Mouse (Mus musculus) hindbrain, embryonic 14.5 days (tissue): ENCODE data around the gene Arhgap24. TPM values are rescaled to one million over a fixed set of nuclear protein-coding genes. Genes with fewer than 3 reads are reported as not detected.

ENCODE experiments used
- ATAC-seq: fragments of 200-750 bp; cut with Nextera tagmentation; 2 replicates; pipeline ENCODE4 v1.8.0; 2017; ENCODE audit warnings: moderate number of reproducible peaks, mild to moderate bottlenecking, moderate TSS enrichment, moderate library complexity; ENCODE audit not compliant: low FRiP score
- DNase-seq: peaks from one replicate; pipeline ENCODE4 v3.0.0-alpha.2; 2015; ENCODE audit warnings: low spot score
- H3K27ac ChIP-seq: fragments of 300-500 bp; sonication (generic); 2 replicates; pipeline ENCODE4 v1.5.1; 2014; ENCODE audit warnings: mild to moderate bottlenecking, moderate library complexity
- H3K27me3 ChIP-seq: fragments of 300-500 bp; sonication (generic); 2 replicates; pipeline ENCODE4 v1.6.1; 2014; ENCODE audit warnings: mild to moderate bottlenecking, low read length, mixed read lengths; ENCODE audit not compliant: control insufficient read depth, insufficient read depth
- H3K36me3 ChIP-seq: fragments of 300-500 bp; sonication (generic); replicated peaks from 2 replicates; pipeline ENCODE4 v1.6.1; 2014; ENCODE audit not compliant: control insufficient read depth, insufficient read depth
- H3K4me1 ChIP-seq: fragments of 300-500 bp; sonication (generic); replicated peaks from 2 replicates; pipeline ENCODE4 v1.6.1; 2014; ENCODE audit warnings: antibody characterized with exemption, low read length, mixed read lengths; ENCODE audit not compliant: control insufficient read depth, insufficient read depth
- H3K4me2 ChIP-seq: fragments of 300-500 bp; sonication (generic); replicated peaks from 2 replicates; pipeline ENCODE4 v1.6.1; 2014; ENCODE audit warnings: mild to moderate bottlenecking, moderate library complexity
- H3K4me3 ChIP-seq: fragments of 300-500 bp; sonication (generic); replicated peaks from 2 replicates; pipeline ENCODE4 v1.5.1; 2014; ENCODE audit warnings: mild to moderate bottlenecking, low read length
- H3K9ac ChIP-seq: fragments of 300-500 bp; sonication (generic); 2 replicates; pipeline ENCODE4 v1.6.1; 2014
- H3K9me3 ChIP-seq: fragments of 300-500 bp; sonication (generic); 2 replicates; pipeline ENCODE4 v1.6.1; 2016; ENCODE audit warnings: low read length; ENCODE audit not compliant: control insufficient read depth
- WGBS: fragments of 180-500 bp; shearing (Covaris S2); extraction: QIAGEN DNeasy Blood & Tissue Kit; methylation state at CpG from one replicate; pipeline ENCODE4 v1.1.7; 2014; 5-methylcytosine and 5-hydroxymethylcytosine counted together
- polyA plus RNA-seq: library from polyadenylated mRNA; unstranded; fragments of >200 nt; fragmentation: Nextera tagmentation; extraction: Ambion mirVana; gene quantifications from 2 replicates; pipeline ENCODE4 v1.2.1, GENCODE M21; 2014

The Arhgap24 gene
- polyA plus RNA-seq, 1 experiment from 2014 or later, result 10.3 TPM

- WGBS, result 18% methylated on average over 4 of the region's 4 CpGs
- Histone ChIP-seq H3K36me3 (no peaks in the 10 kb centered on the region), H3K9me3 (no peaks in the 10 kb centered on the region), H3K27me3 (no peaks in the 10 kb centered on the region), H3K9ac (no peak overlapping the region), H3K4me2 (no peak overlapping the region), H3K27ac (no peak overlapping the region), H3K4me1 (peaks cover 8% of the 10 kb centered on the region; the same call in 1 of the 2 replicates), H3K4me3 (no peak overlapping the region)
- ATAC-seq (no peak), DNase-seq (no peak)
Observed at GRCm38 (mm10) chr5:102774500-102774899, 293.3 kb downstream of the Arhgap24 start.

- Histone ChIP-seq H3K27ac (no peak overlapping the region), H3K4me2 (no peak overlapping the region), H3K4me3 (no peak overlapping the region), H3K4me1 (peaks cover 8% of the 10 kb centered on the region; the same call in 1 of the 2 replicates), H3K36me3 (no peaks in the 10 kb centered on the region), H3K9ac (no peak overlapping the region), H3K27me3 (no peaks in the 10 kb centered on the region), H3K9me3 (no peaks in the 10 kb centered on the region)
- ATAC-seq (no peak), DNase-seq (no peak)
- WGBS, result 93% methylated on average over 9 of the region's 9 CpGs
Observed at GRCm38 (mm10) chr5:102777255-102777654, 296.1 kb downstream of the Arhgap24 start.

GRCm38 (mm10) chr5:102777852-102778251 is 296.7 kb downstream of the Arhgap24 start:
- H3K4me1 ChIP-seq, result peaks cover 8% of the 10 kb centered on the region; the same call in 1 of the 2 replicates
- H3K36me3 ChIP-seq, result no peaks in the 10 kb centered on the region
- no peaks in the 10 kb centered on the region for H3K9me3 ChIP-seq
- no peak overlapping the region for H3K27ac ChIP-seq
- no peak overlapping the region for H3K4me2 ChIP-seq
- H3K9ac ChIP-seq, result no peak overlapping the region
- DNase-seq, result no peak
- no peaks in the 10 kb centered on the region for H3K27me3 ChIP-seq
- WGBS, result 89% methylated on average over 9 of the region's 9 CpGs
- H3K4me3 ChIP-seq, result no peak overlapping the region
- no peak for ATAC-seq

GRCm38 (mm10) chr5:102778253-102778652 is 297.1 kb downstream of the Arhgap24 start:
- Histone ChIP-seq H3K4me3 (no peak overlapping the region), H3K4me2 (no peak overlapping the region), H3K9ac (no peak overlapping the region), H3K36me3 (no peaks in the 10 kb centered on the region), H3K27me3 (no peaks in the 10 kb centered on the region), H3K4me1 (peaks cover 8% of the 10 kb centered on the region; the same call in 1 of the 2 replicates), H3K27ac (no peak overlapping the region), H3K9me3 (no peaks in the 10 kb centered on the region)
- no peak for DNase-seq
- no peak for ATAC-seq
- WGBS, result 40% methylated on average over 5 of the region's 5 CpGs

- H3K36me3 ChIP-seq, result no peaks in the 10 kb centered on the region
- ATAC-seq (no peak), DNase-seq (no peak)
- no peak overlapping the region for H3K4me2 ChIP-seq
- WGBS, result 57% methylated on average over 4 of the region's 4 CpGs
- H3K27me3 ChIP-seq, result no peaks in the 10 kb centered on the region
- no peaks in the 10 kb centered on the region for H3K4me1 ChIP-seq
- no peak overlapping the region for H3K4me3 ChIP-seq
- no peak overlapping the region for H3K9ac ChIP-seq
- no peak overlapping the region for H3K27ac ChIP-seq
- no peaks in the 10 kb centered on the region for H3K9me3 ChIP-seq
Observed at GRCm38 (mm10) chr5:102783585-102783984, 302.4 kb downstream of the Arhgap24 start.

- ATAC-seq (no peak), DNase-seq (no peak)
- Histone ChIP-seq H3K4me3 (no peak overlapping the region), H3K27me3 (no peaks in the 10 kb centered on the region), H3K4me1 (no peaks in the 10 kb centered on the region), H3K36me3 (no peaks in the 10 kb centered on the region), H3K9ac (no peak overlapping the region), H3K27ac (no peak overlapping the region), H3K4me2 (no peak overlapping the region), H3K9me3 (no peaks in the 10 kb centered on the region)
- WGBS, result 77% methylated on average over 2 of the region's 2 CpGs
Observed at GRCm38 (mm10) chr5:102786123-102786522, 304.9 kb downstream of the Arhgap24 start.

- H3K27me3 ChIP-seq, result no peaks in the 10 kb centered on the region
- H3K36me3 ChIP-seq, result no peaks in the 10 kb centered on the region
- WGBS, result 75% methylated on average over 3 of the region's 3 CpGs
Observed at GRCm38 (mm10) chr5:102788437-102788836, 307.2 kb downstream of the Arhgap24 start.

GRCm38 (mm10) chr5:102791273-102791672 is 310.1 kb downstream of the Arhgap24 start:
- Histone ChIP-seq H3K4me1 (no peaks in the 10 kb centered on the region), H3K27me3 (no peaks in the 10 kb centered on the region), H3K27ac (no peak overlapping the region), H3K36me3 (no peaks in the 10 kb centered on the region), H3K9ac (no peak overlapping the region), H3K9me3 (no peaks in the 10 kb centered on the region), H3K4me3 (no peak overlapping the region), H3K4me2 (no peak overlapping the region)
- DNase-seq (no peak), ATAC-seq (no peak)
- 54% methylated on average over 4 of the region's 4 CpGs for WGBS

More at GRCm38 (mm10) chr5:102788437-102788836, 307.2 kb downstream of the Arhgap24 start:
- Histone ChIP-seq H3K4me2 (no peak overlapping the region), H3K4me1 (no peaks in the 10 kb centered on the region), H3K4me3 (no peak overlapping the region), H3K27ac (no peak overlapping the region), H3K9ac (no peak overlapping the region), H3K9me3 (no peaks in the 10 kb centered on the region)
- DNase-seq (no peak), ATAC-seq (no peak)

- H3K9me3 ChIP-seq, result no peaks in the 10 kb centered on the region
- H3K27me3 ChIP-seq, result no peaks in the 10 kb centered on the region
- H3K4me3 ChIP-seq, result no peak overlapping the region
- no peak overlapping the region for H3K4me2 ChIP-seq
- no peak for DNase-seq
- no peaks in the 10 kb centered on the region for H3K4me1 ChIP-seq
- no peak overlapping the region for H3K9ac ChIP-seq
- no peaks in the 10 kb centered on the region for H3K36me3 ChIP-seq
- 82% methylated on average over 11 of the region's 11 CpGs for WGBS
- no peak for ATAC-seq
- no peak overlapping the region for H3K27ac ChIP-seq
Observed at GRCm38 (mm10) chr5:102793536-102793935, 312.3 kb downstream of the Arhgap24 start.

- H3K9ac ChIP-seq, result no peak overlapping the region
- H3K27ac ChIP-seq, result no peak overlapping the region
- no peaks in the 10 kb centered on the region for H3K9me3 ChIP-seq
- H3K36me3 ChIP-seq, result no peaks in the 10 kb centered on the region
- H3K4me2 ChIP-seq, result no peak overlapping the region
- no peak overlapping the region for H3K4me3 ChIP-seq
- DNase-seq (no peak), ATAC-seq (no peak)
- 83% methylated on average over 3 of the region's 3 CpGs for WGBS
- no peaks in the 10 kb centered on the region for H3K4me1 ChIP-seq
- H3K27me3 ChIP-seq, result no peaks in the 10 kb centered on the region
Observed at GRCm38 (mm10) chr5:102801469-102801868, 320.3 kb downstream of the Arhgap24 start.
